Mouse (Mus musculus) embryonic fibroblast, embryonic 13.5 days (primary cell): ENCODE data around the gene Vrtn.

ENCODE experiments used
- CTCF ChIP-seq: IDR thresholded peaks from 2 replicates; pipeline ENCODE4 v1.5.1; 2011; ENCODE audit warnings: mild to moderate bottlenecking, control low read depth, low read length, moderate library complexity, borderline replicate concordance; ENCODE audit not compliant: insufficient read depth
- POLR2A ChIP-seq: IDR thresholded peaks from 2 replicates; pipeline ENCODE4 v1.6.1; 2011; ENCODE audit warnings: low read depth, mild to moderate bottlenecking, control low read depth, low read length, moderate library complexity

DNA sequence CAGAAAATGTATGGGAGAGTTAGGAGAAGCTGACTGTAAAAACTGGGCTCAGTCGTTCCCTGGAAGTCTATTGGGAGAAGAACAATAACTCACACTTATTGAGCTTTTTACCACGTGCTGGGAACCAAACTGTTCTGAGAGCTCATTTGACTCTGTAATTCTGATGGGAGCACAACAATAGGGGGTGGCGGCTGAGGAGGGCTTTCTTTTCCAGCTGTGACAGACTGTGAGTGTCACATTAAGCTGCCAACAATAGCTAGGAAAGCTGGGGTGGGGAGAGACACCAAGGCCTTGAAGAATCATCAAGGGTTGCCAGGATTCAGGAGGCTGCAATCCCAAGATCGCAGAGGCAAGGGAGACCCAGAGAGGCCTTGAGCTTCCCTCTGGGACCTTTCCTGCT is 45.4 kb downstream of the Vrtn start:
- TF ChIP-seq CTCF: no peak
- TF ChIP-seq POLR2A: no peak
